Mouse (Mus musculus) limb, embryonic 12.5 days (tissue): ENCODE data around the gene Fam3b. TPM values are rescaled to one million over a fixed set of nuclear protein-coding genes. Genes with fewer than 3 reads are reported as not detected.

Source experiments
- ATAC-seq: fragments of 200-750 bp; cut with Nextera tagmentation; 2 replicates; pipeline ENCODE4 v1.8.0; 2017; ENCODE audit warnings: low read depth, moderate TSS enrichment; ENCODE audit not compliant: insufficient number of reproducible peaks, insufficient read depth, low FRiP score, low TSS enrichment
- H3K27ac ChIP-seq: fragments of 300-500 bp; sonication (generic); 2 replicates; pipeline ENCODE4 v1.5.1; 2016; ENCODE audit warnings: mild to moderate bottlenecking, moderate library complexity
- H3K27me3 ChIP-seq: fragments of 300-500 bp; sonication (generic); 2 replicates; pipeline ENCODE4 v1.6.1; 2016; ENCODE audit warnings: mild to moderate bottlenecking, moderate library complexity
- H3K36me3 ChIP-seq: fragments of 300-500 bp; sonication (generic); 2 replicates; pipeline ENCODE4 v1.6.1; 2016; ENCODE audit warnings: mild to moderate bottlenecking, moderate library complexity
- H3K4me1 ChIP-seq: fragments of 300-500 bp; sonication (generic); replicated peaks from 2 replicates; pipeline ENCODE4 v1.6.1; 2016
- H3K4me2 ChIP-seq: fragments of 300-500 bp; sonication (generic); 2 replicates; pipeline ENCODE4 v1.6.1; 2016; ENCODE audit warnings: mild to moderate bottlenecking, moderate library complexity
- H3K4me3 ChIP-seq: fragments of 300-500 bp; sonication (generic); replicated peaks from 2 replicates; pipeline ENCODE4 v1.5.1; 2016; ENCODE audit warnings: mild to moderate bottlenecking
- H3K9ac ChIP-seq: fragments of 300-500 bp; sonication (generic); replicated peaks from 2 replicates; pipeline ENCODE4 v1.6.1; 2016; ENCODE audit warnings: mild to moderate bottlenecking, moderate library complexity
- H3K9me3 ChIP-seq: fragments of 300-500 bp; sonication (generic); 2 replicates; pipeline ENCODE4 v1.6.1; 2016; ENCODE audit warnings: mild to moderate bottlenecking, moderate library complexity
- WGBS: fragments of 180-500 bp; shearing (Covaris S2); methylation state at CpG from one replicate; pipeline ENCODE4 v1.1.7; 2016; 5-methylcytosine and 5-hydroxymethylcytosine counted together
- polyA plus RNA-seq: library from polyadenylated mRNA; unstranded; fragments of >200 nt; fragmentation: Nextera tagmentation; extraction: Ambion mirVana; gene quantifications from 2 replicates; pipeline ENCODE4 v1.2.1, GENCODE M21; 2016

The Fam3b gene
- polyA plus RNA-seq, 1 experiment from 2014 or later: not detected

GRCm38 (mm10) chr16:97447386-97447785 lies 67.2 kb downstream of the Fam3b start:
- Histone ChIP-seq H3K4me2 (no peak overlapping the region), H3K4me3 (no peak overlapping the region), H3K27ac (no peak overlapping the region), H3K4me1 (no peaks in the 10 kb centered on the region), H3K36me3 (no peaks in the 10 kb centered on the region), H3K9me3 (no peaks in the 10 kb centered on the region), H3K9ac (no peak overlapping the region), H3K27me3 (no peaks in the 10 kb centered on the region)
- ATAC-seq: no peak

- H3K4me1 ChIP-seq: no peaks in the 10 kb centered on the region
- H3K4me3 ChIP-seq: no peak overlapping the region
- no peak overlapping the region for H3K4me2 ChIP-seq
- H3K36me3 ChIP-seq: no peaks in the 10 kb centered on the region
- H3K9me3 ChIP-seq: no peaks in the 10 kb centered on the region
- no peak overlapping the region for H3K9ac ChIP-seq
- H3K27ac ChIP-seq: no peak overlapping the region
- no peaks in the 10 kb centered on the region for H3K27me3 ChIP-seq
- ATAC-seq: no peak; the same call in 1 of the 2 replicates
- 50% methylated on average over 14 of the region's 14 CpGs for WGBS
Measured at GRCm38 (mm10) chr16:97443670-97444263, 70.8 kb downstream of the Fam3b start.

GRCm38 (mm10) chr16:97441967-97442366 lies 72.6 kb downstream of the Fam3b start:
- 86% methylated on average over 9 of the region's 9 CpGs for WGBS
- H3K36me3 ChIP-seq: no peaks in the 10 kb centered on the region
- no peak overlapping the region for H3K27ac ChIP-seq
- no peak overlapping the region for H3K4me3 ChIP-seq
- no peak for ATAC-seq
- no peaks in the 10 kb centered on the region for H3K4me1 ChIP-seq
- H3K4me2 ChIP-seq: no peak overlapping the region
- no peaks in the 10 kb centered on the region for H3K27me3 ChIP-seq
- no peak overlapping the region for H3K9ac ChIP-seq
- H3K9me3 ChIP-seq: no peaks in the 10 kb centered on the region

- no peak for ATAC-seq
- no peak overlapping the region for H3K4me3 ChIP-seq
- H3K27me3 ChIP-seq: no peaks in the 10 kb centered on the region
- no peaks in the 10 kb centered on the region for H3K36me3 ChIP-seq
- no peaks in the 10 kb centered on the region for H3K9me3 ChIP-seq
- H3K27ac ChIP-seq: no peak overlapping the region
- no peaks in the 10 kb centered on the region for H3K4me1 ChIP-seq
- WGBS: 78% methylated on average over 3 of the region's 3 CpGs
- no peak overlapping the region for H3K4me2 ChIP-seq
- no peak overlapping the region for H3K9ac ChIP-seq
Measured at GRCm38 (mm10) chr16:97438191-97438590, 76.4 kb downstream of the Fam3b start.

- Histone ChIP-seq H3K4me2 (no peak overlapping the region), H3K4me1 (no peaks in the 10 kb centered on the region), H3K9ac (no peak overlapping the region), H3K9me3 (no peaks in the 10 kb centered on the region), H3K27ac (no peak overlapping the region), H3K36me3 (no peaks in the 10 kb centered on the region), H3K4me3 (no peak overlapping the region), H3K27me3 (no peaks in the 10 kb centered on the region)
- no peak for ATAC-seq
- WGBS: 23% methylated on average over 1 of the region's 1 CpGs
Measured at GRCm38 (mm10) chr16:97437448-97438056, 77.1 kb downstream of the Fam3b start.

- WGBS: 79% methylated on average over 2 of the region's 2 CpGs
- Histone ChIP-seq H3K4me3 (no peak overlapping the region), H3K9me3 (no peaks in the 10 kb centered on the region), H3K27ac (no peak overlapping the region), H3K27me3 (no peaks in the 10 kb centered on the region), H3K9ac (no peak overlapping the region), H3K4me1 (no peaks in the 10 kb centered on the region), H3K4me2 (no peak overlapping the region), H3K36me3 (no peaks in the 10 kb centered on the region)
- ATAC-seq: no peak
Measured at GRCm38 (mm10) chr16:97434206-97434605, 80.4 kb downstream of the Fam3b start.

- H3K4me1 ChIP-seq: no peaks in the 10 kb centered on the region
Measured at GRCm38 (mm10) chr16:97431328-97431727, 83.3 kb downstream of the Fam3b start.

GRCm38 (mm10) chr16:97430091-97430490 lies 84.5 kb downstream of the Fam3b start:
- H3K4me2 ChIP-seq: no peak overlapping the region
- 94% methylated on average over 4 of the region's 4 CpGs for WGBS
- no peak for ATAC-seq

More at GRCm38 (mm10) chr16:97431328-97431727, 83.3 kb downstream of the Fam3b start:
- no peak overlapping the region for H3K27ac ChIP-seq
- H3K4me3 ChIP-seq: no peak overlapping the region
- 79% methylated on average over 4 of the region's 4 CpGs for WGBS
- ATAC-seq: no peak
- no peaks in the 10 kb centered on the region for H3K9me3 ChIP-seq
- H3K27me3 ChIP-seq: no peaks in the 10 kb centered on the region
- no peak overlapping the region for H3K9ac ChIP-seq
- no peak overlapping the region for H3K4me2 ChIP-seq
- H3K36me3 ChIP-seq: no peaks in the 10 kb centered on the region

GRCm38 (mm10) chr16:97428026-97428425 lies 86.6 kb downstream of the Fam3b start:
- H3K36me3 ChIP-seq: no peaks in the 10 kb centered on the region
- no peaks in the 10 kb centered on the region for H3K4me1 ChIP-seq
- no peak for ATAC-seq
- H3K9ac ChIP-seq: no peak overlapping the region
- H3K9me3 ChIP-seq: no peaks in the 10 kb centered on the region
- H3K4me2 ChIP-seq: no peak overlapping the region
- H3K27ac ChIP-seq: no peak overlapping the region
- H3K4me3 ChIP-seq: no peak overlapping the region
- no peaks in the 10 kb centered on the region for H3K27me3 ChIP-seq
- 86% methylated on average over 3 of the region's 3 CpGs for WGBS

More at GRCm38 (mm10) chr16:97430091-97430490, 84.5 kb downstream of the Fam3b start:
- H3K9me3 ChIP-seq: no peaks in the 10 kb centered on the region
- H3K27me3 ChIP-seq: no peaks in the 10 kb centered on the region
- no peak overlapping the region for H3K4me3 ChIP-seq
- H3K4me1 ChIP-seq: no peaks in the 10 kb centered on the region
- no peak overlapping the region for H3K27ac ChIP-seq
- no peak overlapping the region for H3K9ac ChIP-seq
- H3K36me3 ChIP-seq: no peaks in the 10 kb centered on the region

GRCm38 (mm10) chr16:97423627-97424026 lies 91.0 kb downstream of the Fam3b start:
- H3K27me3 ChIP-seq: no peaks in the 10 kb centered on the region
- no peak overlapping the region for H3K27ac ChIP-seq
- H3K9ac ChIP-seq: no peak overlapping the region
- H3K4me1 ChIP-seq: no peaks in the 10 kb centered on the region
- no peaks in the 10 kb centered on the region for H3K9me3 ChIP-seq
- no peak overlapping the region for H3K4me3 ChIP-seq
- 96% methylated on average over 1 of the region's 1 CpGs for WGBS
- H3K4me2 ChIP-seq: no peak overlapping the region
- no peak for ATAC-seq
- no peaks in the 10 kb centered on the region for H3K36me3 ChIP-seq

GRCm38 (mm10) chr16:97421671-97422070 lies 92.9 kb downstream of the Fam3b start:
- Histone ChIP-seq H3K4me2 (no peak overlapping the region), H3K4me1 (no peaks in the 10 kb centered on the region; the same call in 1 of the 2 replicates), H3K27me3 (no peaks in the 10 kb centered on the region), H3K36me3 (no peaks in the 10 kb centered on the region), H3K9ac (no peak overlapping the region), H3K27ac (no peak overlapping the region), H3K9me3 (no peaks in the 10 kb centered on the region), H3K4me3 (no peak overlapping the region)
- WGBS: 81% methylated on average over 6 of the region's 6 CpGs
- no peak for ATAC-seq
